Mouse (Mus musculus) left cerebral cortex, postnatal 36 days (tissue): ENCODE measurements at regions not wholly inside any gene's neighbourhood (a gene's known extent, or its start where the extent isn't known, plus 50 kb on each side); places are given as distances from the start of the nearest gene placed in this dataset.
A peak's percentile ranks its signal among the peaks of the same experiment; 100 is the strongest.

Source experiments
- DNase-seq, 2 experiments: peaks; one replicate each; pipeline ENCODE4 v3.0.0; 2021 to 2022; ENCODE audit warnings: low spot score in 2 of 2, mixed read lengths in 1 of 2
- intact Hi-C: fragments of 180-260 bp; cut with DNase I; formaldehyde crosslinking; loops from one replicate; pipeline ENCODE4 v1.15.1; 2025

DNA sequence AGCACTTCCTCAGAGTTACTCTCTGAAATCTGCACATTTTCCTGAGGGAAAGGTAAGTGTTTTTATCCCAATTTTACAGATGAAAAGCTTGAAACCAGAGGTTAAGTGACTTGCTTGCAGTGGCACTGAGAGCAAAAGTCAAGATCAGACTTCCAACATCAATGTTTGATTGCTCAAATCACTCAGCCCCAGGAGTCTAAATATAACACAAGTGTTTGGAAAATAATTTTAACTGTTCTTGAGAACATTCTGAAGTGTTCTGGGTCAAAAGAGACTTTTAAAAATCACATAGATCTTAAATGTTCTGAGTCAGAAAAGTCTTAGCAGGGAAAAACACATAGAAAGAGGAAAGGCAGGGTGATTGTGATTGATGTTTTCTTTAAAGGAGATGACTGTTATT lies 848.6 kb upstream of the Cntnap5a start:
- intact Hi-C loops: no loop called here
- DNase-seq: no peak

DNA sequence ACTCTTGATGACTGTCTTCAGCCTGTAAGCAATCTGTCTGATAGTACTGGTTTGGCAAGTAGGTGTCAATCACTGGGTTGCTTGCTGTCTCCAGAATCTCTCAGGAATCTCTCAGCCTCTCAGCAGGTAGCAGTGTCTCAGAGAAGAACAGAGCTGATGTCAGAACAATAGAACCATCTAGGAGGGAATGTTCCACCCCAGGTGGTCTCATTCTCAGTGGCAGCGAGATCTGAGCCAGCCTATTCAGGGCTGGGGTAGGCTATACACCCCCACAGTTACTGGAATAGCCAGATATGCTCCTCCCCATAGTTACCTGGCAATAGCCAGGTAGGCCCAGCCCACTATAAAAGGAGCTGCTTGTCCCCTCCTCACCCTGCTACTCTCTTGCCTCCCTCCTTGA lies 834.9 kb upstream of the Cntnap5a start:
- DNase-seq: no peak
- intact Hi-C loops: no loop called here

DNA sequence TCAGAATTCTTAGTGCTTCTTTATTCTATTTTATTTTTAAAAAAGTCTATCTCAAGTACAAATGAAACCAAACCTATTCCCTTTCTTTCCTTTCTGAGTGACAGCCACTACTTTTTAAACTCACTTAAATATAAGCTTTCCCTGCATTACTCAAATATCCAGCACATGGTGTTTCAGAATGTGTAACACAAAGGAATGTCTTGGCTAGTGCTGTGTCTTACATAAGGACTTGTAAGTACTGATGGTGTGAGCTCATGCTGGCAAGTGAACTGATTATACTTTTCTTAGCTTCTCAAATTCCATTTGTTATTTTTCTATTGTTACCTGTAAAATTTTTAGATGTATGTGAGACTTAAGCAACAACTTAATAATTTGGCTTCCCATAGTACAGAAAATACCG lies 823.6 kb upstream of the Cntnap5a start:
- intact Hi-C loops: no loop called here
- DNase-seq: no peak

DNA sequence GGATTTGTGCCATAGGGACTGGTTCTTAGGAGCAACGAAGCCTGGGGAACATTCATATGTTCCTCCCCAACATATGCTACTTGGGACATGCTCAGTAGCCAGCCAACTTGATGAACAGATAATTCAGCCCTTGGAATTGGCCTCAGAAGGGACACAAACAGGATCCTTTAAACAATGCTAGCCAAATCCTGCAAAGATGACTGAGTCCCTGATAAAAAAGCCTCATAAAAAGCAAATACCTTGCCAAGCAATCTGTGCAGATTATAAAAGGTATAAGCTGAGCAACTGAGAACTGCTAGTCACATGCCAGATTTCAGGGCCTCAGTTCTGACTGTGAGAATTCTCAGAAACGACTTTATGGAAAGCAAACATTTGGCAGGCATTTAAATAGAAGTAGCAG lies 821.6 kb upstream of the Cntnap5a start:
- peak; percentile 5 to 10 for DNase-seq
- intact Hi-C loops: no loop called here

- DNase-seq: no peak
- intact Hi-C loops: no loop called here
Measured at GRCm38 (mm10) chr1:114875791-114876190, 808.8 kb upstream of the Cntnap5a start.
